Mouse (Mus musculus) E14TG2a.4 (cell line): ENCODE measurements around the gene Cpm.

Source experiments
- H3K27me3 ChIP-seq: 2 replicates; pipeline ENCODE4 v1.6.1; 2014; ENCODE audit warnings: low read length, control low read depth; ENCODE audit not compliant: insufficient read depth
- H3K36me3 ChIP-seq: 2 replicates; pipeline ENCODE4 v1.6.1; 2014; ENCODE audit warnings: low read length, control low read depth; ENCODE audit not compliant: insufficient read depth
- H3K4me1 ChIP-seq: replicated peaks from 2 replicates; pipeline ENCODE4 v1.6.1; 2014; ENCODE audit warnings: low read depth, low read length, control low read depth
- H3K4me3 ChIP-seq: replicated peaks from 2 replicates; pipeline ENCODE4 v1.5.1; 2014; ENCODE audit warnings: mild to moderate bottlenecking, low read length
- H3K9me3 ChIP-seq: 2 replicates; pipeline ENCODE4 v1.6.1; 2014; ENCODE audit warnings: low read length, control low read depth
- CTCF ChIP-seq: conservative IDR thresholded peaks from 2 replicates; pipeline ENCODE4 v1.5.1; 2014; ENCODE audit warnings: low read length
- NANOG ChIP-seq: IDR thresholded peaks from 2 replicates; pipeline ENCODE4 v1.6.1; 2014; ENCODE audit warnings: borderline replicate concordance, low read length, mixed read lengths
- POU5F1 ChIP-seq: IDR thresholded peaks from 2 replicates; pipeline ENCODE4 v1.6.1; 2014; ENCODE audit warnings: low read length, borderline replicate concordance

Gene Cpm

GRCm38 (mm10) chr10:117608988-117609809 is 20.1 kb upstream of the Cpm start:
- Histone ChIP-seq H3K9me3 (no peaks in the 10 kb centered on the region), H3K27me3 (peaks cover 19% of the 10 kb centered on the region), H3K36me3 (no peaks in the 10 kb centered on the region), H3K4me1 (peaks cover 26% of the 10 kb centered on the region), H3K4me3 (no peak overlapping the region)
- TF ChIP-seq CTCF (no peak), NANOG (no peak), POU5F1 (no peak)

- Histone ChIP-seq H3K9me3 (no peaks in the 10 kb centered on the region), H3K4me1 (peaks cover 27% of the 10 kb centered on the region), H3K4me3 (no peak overlapping the region), H3K27me3 (peaks cover 19% of the 10 kb centered on the region), H3K36me3 (no peaks in the 10 kb centered on the region)
- no peak for TF ChIP-seq CTCF
- no peak for TF ChIP-seq POU5F1
- no peak for TF ChIP-seq NANOG
These were observed 19.6 kb upstream of the Cpm start for GRCm38 (mm10) chr10:117609810-117610090.

GRCm38 (mm10) chr10:117610160-117610764 is 19.0 kb upstream of the Cpm start:
- H3K36me3 ChIP-seq = no peaks in the 10 kb centered on the region
- H3K27me3 ChIP-seq = peaks cover 19% of the 10 kb centered on the region
- no peak for TF ChIP-seq NANOG
- TF ChIP-seq CTCF = no peak
- no peak for TF ChIP-seq POU5F1
- no peaks in the 10 kb centered on the region for H3K9me3 ChIP-seq
- H3K4me3 ChIP-seq = no peak overlapping the region
- H3K4me1 ChIP-seq = peaks cover 27% of the 10 kb centered on the region

GRCm38 (mm10) chr10:117610794-117611384 is 18.4 kb upstream of the Cpm start:
- peaks cover 27% of the 10 kb centered on the region for H3K4me1 ChIP-seq
- H3K36me3 ChIP-seq = no peaks in the 10 kb centered on the region
- H3K27me3 ChIP-seq = peaks cover 18% of the 10 kb centered on the region
- TF ChIP-seq NANOG (no peak), CTCF (no peak), POU5F1 (no peak)
- no peak overlapping the region for H3K4me3 ChIP-seq
- H3K9me3 ChIP-seq = no peaks in the 10 kb centered on the region

- Histone ChIP-seq H3K27me3 (peaks cover 14% of the 10 kb centered on the region), H3K36me3 (no peaks in the 10 kb centered on the region), H3K4me1 (peaks cover 27% of the 10 kb centered on the region), H3K4me3 (no peak overlapping the region), H3K9me3 (peaks cover 1% of the 10 kb centered on the region)
- no peak for TF ChIP-seq NANOG
- TF ChIP-seq CTCF = no peak
- TF ChIP-seq POU5F1 = no peak
These were observed 17.8 kb upstream of the Cpm start for GRCm38 (mm10) chr10:117611503-117611902.

GRCm38 (mm10) chr10:117611976-117612375 is 17.3 kb upstream of the Cpm start:
- no peaks in the 10 kb centered on the region for H3K36me3 ChIP-seq
- H3K9me3 ChIP-seq = peaks cover 5% of the 10 kb centered on the region
- H3K4me1 ChIP-seq = peaks cover 22% of the 10 kb centered on the region
- no peak overlapping the region for H3K4me3 ChIP-seq
- H3K27me3 ChIP-seq = peaks cover 11% of the 10 kb centered on the region
- no peak for TF ChIP-seq NANOG

- Histone ChIP-seq H3K4me3 (no peak overlapping the region), H3K36me3 (no peaks in the 10 kb centered on the region), H3K4me1 (peaks cover 14% of the 10 kb centered on the region), H3K9me3 (peaks cover 5% of the 10 kb centered on the region), H3K27me3 (0 out of 2 replicates have a peak, but pooled peaks cover 8% of the 10 kb centered on the region)
- no peak for TF ChIP-seq CTCF
- no peak for TF ChIP-seq POU5F1
- no peak for TF ChIP-seq NANOG
These were observed 16.4 kb upstream of the Cpm start for GRCm38 (mm10) chr10:117612621-117613584.

GRCm38 (mm10) chr10:117613960-117614359 is 15.3 kb upstream of the Cpm start:
- Histone ChIP-seq H3K4me3 (no peak overlapping the region), H3K4me1 (peaks cover 15% of the 10 kb centered on the region), H3K9me3 (peaks cover 5% of the 10 kb centered on the region), H3K27me3 (0 out of 2 replicates have a peak, but pooled peaks cover 2% of the 10 kb centered on the region), H3K36me3 (no peaks in the 10 kb centered on the region)
- no peak for TF ChIP-seq POU5F1
- no peak for TF ChIP-seq NANOG
- TF ChIP-seq CTCF = no peak
